In the genomic region with DNA sequence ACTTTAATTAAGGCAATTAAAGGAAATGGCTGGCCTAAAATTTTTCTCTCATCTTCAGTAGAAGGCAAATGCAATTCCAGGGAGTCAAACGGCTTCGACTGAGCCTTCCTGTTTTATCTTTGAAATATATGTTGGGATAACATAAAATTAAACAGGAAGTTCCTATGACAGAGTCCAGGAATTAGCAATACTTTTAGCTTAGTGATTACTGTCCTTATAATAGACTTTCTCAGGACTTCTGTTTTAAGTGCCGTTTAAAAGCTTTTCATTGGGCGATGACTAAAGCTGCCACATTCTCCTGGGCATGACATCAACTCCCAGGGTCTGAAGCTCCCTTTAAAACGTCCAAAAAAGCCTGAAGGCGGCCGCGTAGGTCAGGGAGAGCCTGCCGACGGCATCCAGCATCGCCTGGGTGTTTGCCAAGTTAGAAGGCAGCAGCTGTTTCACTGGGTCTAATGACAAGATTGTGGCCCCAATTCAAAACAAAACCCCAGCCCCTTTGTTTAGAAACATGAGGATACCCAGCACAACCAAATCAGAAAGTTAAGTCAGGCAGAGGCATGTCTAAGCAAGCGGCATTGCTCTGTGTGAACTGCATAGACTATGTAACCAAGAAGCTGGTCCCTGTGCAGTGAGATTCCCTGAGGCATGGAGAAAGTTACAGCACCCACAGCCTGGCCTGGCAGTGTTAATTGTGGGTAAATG, we compare ENCODE assay signal across 8 mouse cellular contexts.
A peak's percentile ranks its signal among the peaks of the same experiment; 100 is the strongest.
DNase-seq lines count a peak whose midpoint lies in the region; ATAC-seq and TF ChIP-seq lines count a peak whose summit lies in the region.

No protein-coding gene starts in this region.

- H3K9ac ChIP-seq in hindbrain, embryonic 12.5 days = no peak overlapping the region
- H3K9ac ChIP-seq in embryonic facial prominence, embryonic 13.5 days = no peak overlapping the region
- H3K9ac ChIP-seq in heart, postnatal 0 days (replicated peaks; ENCODE audit: low read depth, low read length) = no peak overlapping the region

- 0 out of 2 replicates have a peak, but pooled peaks cover 3% of the 10 kb centered on the region for H3K36me3 ChIP-seq in hindbrain, embryonic 12.5 days
- H3K36me3 ChIP-seq in hindbrain, embryonic 10.5 days = 0 out of 2 replicates have a peak, but pooled peaks cover 3% of the 10 kb centered on the region
- H3K36me3 ChIP-seq in embryonic facial prominence, embryonic 13.5 days = no peaks in the 10 kb centered on the region
- H3K36me3 ChIP-seq in heart, postnatal 0 days (replicated peaks; ENCODE audit: control insufficient read depth, insufficient read depth, low read length) = no peaks in the 10 kb centered on the region

- H3K9me3 ChIP-seq in hindbrain, embryonic 12.5 days (replicated peaks) = no peaks in the 10 kb centered on the region
- H3K9me3 ChIP-seq in hindbrain, embryonic 10.5 days = no peaks in the 10 kb centered on the region
- H3K9me3 ChIP-seq in embryonic facial prominence, embryonic 13.5 days = no peaks in the 10 kb centered on the region
- H3K9me3 ChIP-seq in heart, postnatal 0 days (replicated peaks; ENCODE audit: control insufficient read depth, low read length) = no peaks in the 10 kb centered on the region

- WGBS in hindbrain, embryonic 12.5 days = 46% methylated on average over 12 of the region's 12 CpGs
- WGBS in hindbrain, embryonic 10.5 days = 70% methylated on average over 12 of the region's 12 CpGs
- WGBS in embryonic facial prominence, embryonic 13.5 days = 34% methylated on average over 12 of the region's 12 CpGs
- WGBS in heart, postnatal 0 days = 26% methylated on average over 12 of the region's 12 CpGs

- H3K27me3 ChIP-seq in hindbrain, embryonic 12.5 days = no peaks in the 10 kb centered on the region
- no peaks in the 10 kb centered on the region for H3K27me3 ChIP-seq in hindbrain, embryonic 10.5 days (ENCODE audit: insufficient read depth, poor library complexity, severe bottlenecking)
- no peaks in the 10 kb centered on the region for H3K27me3 ChIP-seq in embryonic facial prominence, embryonic 13.5 days
- H3K27me3 ChIP-seq in heart, postnatal 0 days (ENCODE audit: control insufficient read depth, insufficient read depth, low read length) = no peaks in the 10 kb centered on the region

- H3K4me3 ChIP-seq in hindbrain, embryonic 12.5 days = no peak overlapping the region
- no peak overlapping the region for H3K4me3 ChIP-seq in hindbrain, embryonic 10.5 days
- no peak overlapping the region for H3K4me3 ChIP-seq in embryonic facial prominence, embryonic 13.5 days
- no peak overlapping the region for H3K4me3 ChIP-seq in heart, postnatal 0 days (ENCODE audit: low read depth, low read length)

- ATAC-seq in hindbrain, embryonic 12.5 days (ENCODE audit: low FRiP score) = peak; percentile 69
- 0 out of 2 replicates have a peak, but pooled peaks have one; percentile 79 for ATAC-seq in embryonic facial prominence, embryonic 13.5 days (ENCODE audit: insufficient number of reproducible peaks, insufficient read depth, low FRiP score, low TSS enrichment, low read depth)
- no peak for ATAC-seq in heart, postnatal 0 days (ENCODE audit: insufficient read depth, low read depth)

- peaks cover 11% of the 10 kb centered on the region for H3K4me1 ChIP-seq in hindbrain, embryonic 12.5 days
- 0 out of 2 replicates have a peak, but pooled peaks cover 7% of the 10 kb centered on the region for H3K4me1 ChIP-seq in hindbrain, embryonic 10.5 days (replicated peaks)
- H3K4me1 ChIP-seq in embryonic facial prominence, embryonic 13.5 days = peaks cover 7% of the 10 kb centered on the region
- H3K4me1 ChIP-seq in heart, postnatal 0 days (ENCODE audit: control insufficient read depth, insufficient read depth) = no peaks in the 10 kb centered on the region

- H3K4me2 ChIP-seq in hindbrain, embryonic 12.5 days (replicated peaks) = no peak overlapping the region
- H3K4me2 ChIP-seq in embryonic facial prominence, embryonic 13.5 days = peak overlapping the region; percentile 20; the same call in 1 of the 2 replicates
- H3K4me2 ChIP-seq in heart, postnatal 0 days (ENCODE audit: low read depth, low read length) = no peak overlapping the region

- DNase-seq in hindbrain, embryonic 10.5 days (ENCODE audit: low spot score) = no peak
- peak; percentile 8 for DNase-seq in heart, postnatal 0 days (ENCODE audit: low spot score)
- peak; percentile 45 for DNase-seq in lung, postnatal 14 days
- no peak for DNase-seq in layer of hippocampus, adult 9-10 months (ENCODE audit: low spot score)
- no peak for DNase-seq in left cerebral cortex, adult 11 months (ENCODE audit: low spot score)
- no peak for DNase-seq in spleen, adult 12 weeks (ENCODE audit: low spot score)

- TF ChIP-seq CTCF in heart, postnatal 0 days (IDR thresholded peaks at IDR 0.05; ENCODE audit: low read depth) = no peak

- peak overlapping the region; percentile 57; the same call in 1 of the 2 replicates for H3K27ac ChIP-seq in hindbrain, embryonic 12.5 days
- H3K27ac ChIP-seq in hindbrain, embryonic 10.5 days = no peak overlapping the region
- peak overlapping the region; percentile 16; the same call in 1 of the 2 replicates for H3K27ac ChIP-seq in embryonic facial prominence, embryonic 13.5 days
- no peak overlapping the region for H3K27ac ChIP-seq in heart, postnatal 0 days (ENCODE audit: low read depth)

- TF ChIP-seq EP300 in heart, postnatal 0 days (IDR thresholded peaks at IDR 0.05; ENCODE audit: low read depth) = no peak

Comparison
In these comparisons a context has a peak if more than half of its experiments do, and no peak if none do; other contexts are left out.
1. H3K27ac ChIP-seq: peak in hindbrain, embryonic 12.5 days (single experiment) and embryonic facial prominence, embryonic 13.5 days (single experiment); none in hindbrain, embryonic 10.5 days (single experiment) and heart, postnatal 0 days (single experiment).
2. DNase-seq: peak in heart, postnatal 0 days (single experiment) and lung, postnatal 14 days (single experiment); none in hindbrain, embryonic 10.5 days (single experiment), layer of hippocampus, adult 9-10 months (single experiment), left cerebral cortex, adult 11 months (single experiment) and spleen, adult 12 weeks (single experiment).